Mouse (Mus musculus) ovary, postnatal 10 days (tissue): ENCODE measurements around the gene Gmppa.

Experiments used
- DNase-seq: peaks from one replicate; pipeline ENCODE4 v3.0.0; 2022; ENCODE audit warnings: low spot score

The Gmppa gene

DNA sequence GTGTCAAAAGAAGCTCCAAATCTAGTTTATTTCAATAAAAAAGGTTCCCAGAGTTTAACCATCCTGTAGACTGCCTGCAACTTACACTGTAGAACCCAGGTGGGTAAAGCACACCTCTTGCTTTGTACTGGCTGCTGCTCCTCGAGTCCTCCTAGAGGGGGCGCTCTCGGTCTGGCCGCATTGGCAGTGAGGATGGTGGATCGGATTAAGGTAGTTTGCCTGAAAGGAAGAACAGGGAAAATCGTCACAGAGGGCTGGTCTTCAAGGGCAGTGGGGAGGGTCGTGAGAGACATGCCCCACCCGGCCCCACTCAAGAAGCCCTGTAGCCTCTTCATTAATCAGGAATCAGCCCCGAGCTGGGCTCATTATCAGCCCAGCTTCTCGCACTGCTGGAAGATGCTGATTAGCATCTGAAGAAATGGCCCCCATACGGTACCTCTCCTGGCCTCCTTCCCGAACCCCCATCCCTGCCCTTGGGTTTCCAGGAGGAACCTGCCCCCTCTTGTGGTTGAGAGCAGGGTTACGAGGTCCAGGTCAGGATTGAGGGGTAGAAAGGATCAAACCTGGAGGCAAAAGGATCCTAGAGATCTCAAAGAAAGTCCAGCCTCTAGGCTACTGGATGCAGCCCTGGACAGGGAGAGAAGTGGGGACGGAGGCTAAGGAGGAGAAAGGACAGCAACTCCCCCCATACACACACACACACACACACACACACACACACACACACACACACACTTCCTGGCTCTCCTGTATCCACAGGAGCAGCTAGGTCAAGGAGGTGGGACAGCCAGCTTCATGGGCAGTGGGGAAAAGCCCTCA is 21.2 kb downstream of the Gmppa start:
- DNase-seq = no peak

DNA sequence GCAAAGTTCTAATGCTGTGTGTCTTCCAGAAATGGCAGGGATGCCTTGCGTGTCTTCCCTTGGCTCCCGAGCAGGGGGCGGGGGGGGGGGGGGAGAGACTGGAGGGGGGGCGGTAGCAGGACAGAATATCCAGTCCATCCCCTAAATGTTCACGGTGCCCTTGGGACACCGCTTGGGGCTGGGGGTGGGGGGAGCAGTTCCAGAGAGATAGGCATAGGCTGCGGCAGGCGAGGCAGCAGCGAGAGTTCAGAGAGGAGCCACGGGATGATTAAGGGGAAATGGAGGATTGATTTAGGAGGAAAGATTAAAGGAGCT is 21.9 kb downstream of the Gmppa start:
- no peak for DNase-seq

DNA sequence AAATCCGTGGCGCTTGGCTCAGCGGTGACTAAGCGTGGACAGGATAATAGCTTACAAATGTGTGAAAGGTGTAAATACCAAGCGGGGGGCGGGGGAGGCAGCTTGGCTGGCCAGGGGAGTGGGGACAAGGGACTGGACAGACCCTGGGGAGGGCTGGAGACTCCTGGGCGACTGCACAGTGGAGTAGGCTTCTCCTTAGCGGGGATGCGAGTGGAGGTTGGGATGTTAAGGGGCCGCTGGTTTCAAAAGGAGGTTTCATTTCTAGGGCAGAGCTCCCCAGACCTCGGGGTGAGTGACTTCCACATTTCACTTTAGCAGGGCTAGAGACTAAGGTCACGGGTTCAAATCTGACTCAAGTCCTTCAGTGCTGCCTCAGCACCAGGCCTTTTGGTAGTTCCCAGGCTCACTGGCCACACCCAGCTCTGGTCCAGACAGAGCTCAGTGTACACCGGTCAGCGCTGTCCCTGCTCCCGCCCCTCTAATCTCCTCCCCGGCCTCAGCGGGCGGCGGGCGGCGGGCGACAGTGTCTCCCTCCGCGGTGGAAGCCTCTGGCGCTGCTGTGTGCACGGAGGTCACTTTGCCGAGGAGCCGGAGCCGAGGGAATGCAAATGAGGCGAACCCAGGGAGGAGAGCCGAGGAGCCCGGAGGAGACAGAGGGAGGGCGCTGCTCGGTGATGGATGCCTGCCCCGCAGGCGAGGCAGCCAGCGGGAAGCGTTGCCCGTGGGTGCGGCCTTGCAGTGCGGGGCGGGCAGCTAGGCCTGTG is 22.5 kb downstream of the Gmppa start:
- no peak for DNase-seq

DNA sequence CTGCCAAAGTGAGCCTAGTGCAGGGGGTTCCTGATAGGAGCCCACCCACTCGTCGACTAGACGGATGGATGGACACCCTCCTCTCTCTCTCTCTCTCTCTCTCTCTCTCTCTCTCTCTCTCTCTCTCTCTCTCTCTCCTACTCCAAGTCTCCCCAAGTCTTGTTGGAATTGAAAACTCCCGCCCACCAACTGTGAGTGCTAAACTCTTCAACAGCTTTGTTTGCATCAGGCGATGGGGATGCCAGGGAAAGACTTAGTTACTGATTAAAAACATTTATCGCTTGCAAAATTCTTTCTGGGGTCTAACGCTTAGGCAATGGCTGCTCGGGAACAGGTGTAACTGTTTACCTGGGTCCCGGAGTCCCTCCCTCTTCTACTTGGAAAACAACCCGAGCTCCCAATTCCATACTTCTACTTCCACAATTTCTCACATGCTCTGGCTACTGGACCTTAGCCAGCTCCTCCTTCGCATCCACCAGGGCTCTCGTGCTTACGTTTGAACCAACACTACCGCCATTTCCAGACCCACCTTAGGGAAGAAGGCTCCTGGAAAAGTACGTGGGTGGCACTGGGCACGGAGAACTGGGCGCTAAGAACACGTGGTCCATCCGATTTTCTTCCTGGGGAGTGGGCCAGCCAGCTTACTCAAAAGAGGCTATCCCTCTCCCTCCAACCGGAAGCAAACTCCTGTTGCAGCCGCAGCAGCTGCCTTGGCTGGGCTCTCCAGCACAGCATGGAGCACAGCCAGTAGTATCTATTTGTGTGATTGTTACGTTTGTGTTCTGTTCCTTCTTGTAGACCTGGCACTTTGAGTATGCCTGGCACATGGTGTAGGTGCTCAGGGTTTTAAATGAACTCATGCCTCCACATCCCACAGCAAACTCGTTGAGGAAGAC is 23.3 kb downstream of the Gmppa start:
- DNase-seq = no peak

DNA sequence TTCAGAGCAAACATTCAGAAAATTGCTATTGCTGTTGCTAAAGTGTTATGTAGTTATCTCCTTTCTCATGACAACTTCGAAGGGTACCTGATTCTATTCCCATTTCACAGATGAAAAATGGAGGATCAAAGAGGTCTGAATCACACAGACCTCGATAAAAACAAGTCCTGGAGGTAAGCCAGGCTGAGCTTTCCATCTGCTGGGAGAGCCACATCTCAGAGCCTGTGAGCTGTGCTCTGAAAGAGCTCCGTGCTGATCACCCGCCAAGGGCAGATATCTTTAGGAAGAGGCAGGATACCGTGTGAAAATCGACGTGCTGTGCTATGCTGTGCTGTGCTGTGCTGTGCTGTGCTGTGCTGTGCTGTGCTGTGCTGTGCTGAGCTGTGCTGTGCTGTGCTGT is 24.6 kb downstream of the Gmppa start:
- DNase-seq = no peak

DNA sequence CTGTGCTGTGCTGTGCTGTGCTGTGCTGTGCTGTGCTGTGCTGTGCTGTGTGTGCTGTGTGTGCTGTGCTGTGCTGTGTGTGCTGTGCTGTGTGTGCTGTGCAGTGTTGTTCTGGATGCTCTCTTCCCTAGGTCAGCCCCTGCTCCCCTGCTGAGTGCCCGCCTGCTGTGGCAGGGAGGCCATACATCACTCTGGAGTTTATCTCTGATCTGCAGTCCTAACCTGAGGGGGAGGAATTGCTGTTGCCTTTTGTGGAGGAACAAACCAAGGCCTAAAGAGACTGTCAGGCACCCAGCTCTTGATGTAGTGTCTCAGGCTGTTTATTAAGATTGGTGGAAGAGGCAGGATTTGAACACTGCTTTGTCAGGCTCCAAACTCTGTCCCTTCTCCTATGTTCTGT is 26.9 kb downstream of the Gmppa start:
- no peak for DNase-seq

DNA sequence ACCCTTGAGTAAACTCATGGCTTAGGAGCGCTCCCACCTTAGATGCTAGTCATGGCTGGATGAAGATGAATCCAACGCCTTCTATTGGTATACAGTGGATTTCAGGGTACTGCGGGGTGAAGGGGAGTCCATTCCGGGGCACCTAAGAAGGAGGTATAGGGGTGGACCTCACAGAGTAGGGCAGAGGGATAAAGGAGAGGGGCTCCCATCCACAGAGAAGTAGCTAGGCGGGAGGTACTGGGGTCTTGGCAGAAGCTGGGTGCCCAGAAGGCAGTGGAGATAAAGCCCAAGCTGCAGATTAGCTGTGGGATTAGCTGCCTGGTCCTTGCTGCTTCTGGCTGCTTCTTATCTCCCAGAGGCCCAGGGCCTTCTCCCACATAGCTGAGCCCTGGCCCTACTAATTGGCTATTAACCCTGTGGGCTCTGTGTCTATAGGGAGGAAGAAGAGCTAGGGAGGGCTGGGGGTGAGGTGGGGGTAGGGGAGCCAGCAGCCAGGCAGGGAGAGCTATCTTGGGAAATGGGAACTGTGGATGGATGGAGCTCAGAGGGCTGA is 28.0 kb downstream of the Gmppa start:
- DNase-seq = no peak

DNA sequence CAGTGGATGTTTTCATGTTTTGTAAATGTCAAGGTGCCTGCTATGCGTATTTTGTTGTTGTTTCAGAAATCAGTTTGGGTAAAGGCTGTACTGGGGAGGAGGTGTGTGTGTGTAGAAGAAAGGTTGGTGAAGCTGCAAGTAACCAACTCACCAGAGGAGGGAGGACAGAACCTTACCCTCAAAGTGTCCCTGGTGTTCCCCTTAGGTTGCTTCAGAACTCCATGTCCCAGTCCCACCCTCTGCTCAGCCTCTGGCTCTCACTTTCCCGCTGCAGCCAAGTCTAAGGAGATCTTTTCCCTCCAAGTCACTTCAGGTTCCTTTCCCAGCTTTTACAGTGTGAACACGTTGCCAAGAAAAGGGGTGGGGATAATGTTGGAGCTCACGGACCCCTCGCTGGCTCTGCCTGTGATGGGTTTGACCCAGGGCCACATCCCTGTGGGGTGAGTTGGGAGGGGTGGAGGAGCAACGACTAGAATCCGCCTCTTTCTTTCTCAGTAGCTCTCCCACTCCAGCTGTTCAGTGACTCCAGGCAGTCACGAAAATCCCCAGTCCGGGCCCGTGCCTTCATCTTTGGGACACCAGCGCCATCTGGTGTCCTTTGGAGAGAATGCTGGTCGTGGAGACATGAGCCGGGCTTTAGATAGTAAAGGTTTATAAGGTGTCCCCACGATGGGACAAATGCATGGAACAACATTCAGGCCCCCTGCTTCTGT is 31.6 kb downstream of the Gmppa start:
- peak; percentile 69 for DNase-seq

DNA sequence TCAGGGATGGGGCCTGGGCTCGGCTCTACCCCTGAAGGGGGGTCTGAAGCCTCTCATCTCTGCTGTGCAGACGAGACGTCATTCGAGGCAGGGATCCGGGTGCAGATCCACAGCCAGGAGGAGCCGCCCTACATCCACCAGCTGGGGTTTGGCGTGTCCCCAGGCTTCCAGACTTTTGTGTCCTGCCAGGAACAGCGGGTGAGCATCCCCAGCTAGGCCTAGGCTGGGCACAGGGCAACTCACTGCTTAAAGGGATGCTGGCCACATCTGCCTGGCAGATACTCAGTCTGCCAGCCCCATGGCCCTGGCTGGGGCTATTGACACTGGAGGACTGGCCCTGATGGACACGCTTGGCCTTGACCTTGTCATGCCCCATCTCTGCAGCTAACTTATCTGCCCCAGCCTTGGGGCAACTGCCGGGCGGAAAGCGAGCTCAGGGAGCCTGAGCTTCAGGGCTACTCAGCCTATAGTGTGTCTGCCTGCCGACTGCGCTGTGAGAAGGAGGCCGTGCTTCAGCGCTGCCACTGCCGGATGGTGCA is 33.6 kb downstream of the Gmppa start:
- DNase-seq = no peak

DNA sequence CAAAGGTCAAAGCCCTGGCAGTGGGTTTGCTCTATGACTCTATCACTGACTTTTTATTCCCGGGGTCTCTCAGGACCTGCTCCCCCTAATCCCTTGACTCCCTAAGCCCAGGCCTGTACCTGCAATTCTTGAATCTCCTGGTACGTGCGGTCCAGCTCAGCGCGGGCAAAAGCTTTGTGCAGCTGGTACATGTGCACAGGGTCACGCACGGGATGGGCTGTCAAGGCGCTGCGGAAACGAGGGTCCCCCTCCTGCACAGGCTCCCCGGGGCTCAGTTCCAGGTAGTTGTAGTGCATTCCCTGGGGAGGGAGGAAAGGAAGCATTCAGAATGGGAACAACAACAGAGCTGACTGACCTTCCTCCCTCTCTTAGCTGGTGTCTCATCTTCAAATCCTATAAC is 40.7 kb downstream of the Gmppa start:
- no peak for DNase-seq

DNA sequence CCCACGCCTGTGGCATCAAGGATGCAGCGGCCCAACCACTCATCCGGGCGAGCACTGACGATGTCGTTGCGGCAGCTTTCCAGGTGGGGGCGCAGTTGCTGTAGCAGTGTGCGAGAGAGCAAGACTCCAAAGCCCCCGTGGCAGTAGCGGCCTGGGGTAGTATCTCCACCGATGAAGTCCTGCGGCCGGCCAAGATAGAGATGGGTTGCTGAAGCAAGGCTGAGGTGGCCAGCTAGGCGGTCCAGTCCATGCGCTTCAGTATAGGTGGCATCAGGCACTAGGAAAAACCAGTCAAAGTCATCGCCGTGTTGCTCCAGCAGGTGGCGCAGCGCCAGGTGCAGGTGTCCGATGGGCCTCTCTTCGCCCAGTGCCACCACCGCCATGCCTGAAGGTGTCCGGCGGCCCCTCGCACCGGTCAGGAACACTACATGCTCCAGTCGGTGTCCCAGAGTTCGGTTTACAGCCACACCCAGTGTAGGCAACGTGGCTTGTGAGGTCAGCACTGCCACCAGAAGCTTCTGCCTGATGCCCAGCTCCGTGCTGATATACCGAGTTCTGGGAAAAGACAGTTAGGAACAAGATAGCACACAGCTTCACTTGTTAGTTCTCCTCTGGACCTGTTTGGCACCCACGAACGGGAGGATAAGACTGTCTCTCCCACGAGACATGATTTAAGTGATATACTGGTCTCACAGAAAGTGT is 41.7 kb downstream of the Gmppa start:
- peak; percentile 74 for DNase-seq

DNA sequence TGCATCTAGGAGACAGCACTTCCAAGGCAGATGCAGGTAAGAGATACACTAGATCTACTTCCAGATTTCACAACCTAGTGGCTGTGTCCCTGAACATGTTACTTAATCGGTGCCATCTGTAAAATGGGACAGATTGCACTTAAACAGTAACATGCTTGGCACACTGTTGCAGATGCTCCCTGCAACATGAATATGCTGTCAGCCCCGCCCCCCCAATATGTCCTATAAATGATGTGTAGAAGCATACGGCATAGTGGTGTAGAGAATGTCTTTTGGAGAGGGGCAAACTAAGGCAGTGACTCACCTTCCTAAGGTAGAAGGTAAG is 42.2 kb downstream of the Gmppa start:
- no peak for DNase-seq

DNA sequence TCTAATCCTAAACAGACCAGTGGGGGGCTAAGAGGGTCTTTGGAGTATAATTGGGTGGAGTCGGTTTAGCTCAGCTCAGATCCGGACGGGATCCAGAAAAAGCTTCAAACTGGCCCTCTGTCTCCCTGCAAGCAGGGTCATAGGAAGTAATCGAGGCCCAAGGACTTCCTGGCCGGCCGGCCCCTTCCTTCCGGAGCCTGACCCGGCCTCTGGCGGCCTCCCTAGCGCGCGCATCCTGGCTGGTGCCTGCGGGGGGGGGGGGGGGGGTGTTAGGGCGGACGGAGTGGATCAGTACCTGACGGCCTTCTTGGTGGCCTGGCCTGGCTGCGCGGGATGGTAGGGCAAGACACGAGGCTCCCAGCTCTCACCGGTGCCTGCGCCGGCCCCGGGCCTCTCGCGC is 42.8 kb downstream of the Gmppa start:
- DNase-seq = no peak

DNA sequence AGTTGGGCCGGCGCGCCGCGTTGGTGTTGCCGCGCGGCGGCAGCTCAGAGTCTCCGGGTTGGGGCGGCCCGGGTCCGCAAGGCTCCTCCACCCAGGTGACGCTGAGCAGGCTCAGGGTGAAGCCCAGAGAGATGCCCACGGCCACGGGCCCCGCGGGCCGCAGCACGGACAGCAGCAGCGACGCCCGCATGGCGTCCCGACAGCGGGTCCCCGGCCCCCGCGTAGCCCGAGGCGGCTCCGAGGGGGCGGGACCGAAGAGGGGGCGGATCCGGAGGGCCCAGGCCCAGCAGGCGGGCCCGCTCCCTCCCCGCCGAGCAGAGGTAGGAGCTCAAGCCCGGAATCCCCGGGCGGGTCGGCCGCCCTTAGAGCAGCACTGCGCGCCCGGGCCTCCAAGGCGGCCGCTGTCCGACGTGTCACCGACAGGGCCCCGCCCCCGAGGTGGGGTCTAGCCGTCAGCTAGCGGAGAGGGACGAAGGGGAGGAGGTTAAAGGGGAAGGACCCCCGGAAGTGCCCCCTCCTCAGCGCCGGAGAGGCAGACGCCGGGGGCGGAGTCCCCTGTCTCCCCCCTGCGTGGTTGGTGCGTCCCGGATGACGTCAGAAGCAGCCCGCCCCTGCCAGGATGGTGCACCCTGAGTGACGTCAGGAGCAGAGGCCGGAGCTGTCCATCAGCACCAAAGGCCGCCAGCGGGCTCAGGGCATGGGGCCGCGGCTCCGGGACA is 43.3 kb downstream of the Gmppa start, which contains the start of the genes Chpf and Tmem198:
Gene Chpf, minus strand, starts transcription at position 392 of the 719 bp plus-strand sequence.
Gene Tmem198, plus strand, starts transcription at position 617 of the 719 bp plus-strand sequence.
- DNase-seq = peak; percentile 94

DNA sequence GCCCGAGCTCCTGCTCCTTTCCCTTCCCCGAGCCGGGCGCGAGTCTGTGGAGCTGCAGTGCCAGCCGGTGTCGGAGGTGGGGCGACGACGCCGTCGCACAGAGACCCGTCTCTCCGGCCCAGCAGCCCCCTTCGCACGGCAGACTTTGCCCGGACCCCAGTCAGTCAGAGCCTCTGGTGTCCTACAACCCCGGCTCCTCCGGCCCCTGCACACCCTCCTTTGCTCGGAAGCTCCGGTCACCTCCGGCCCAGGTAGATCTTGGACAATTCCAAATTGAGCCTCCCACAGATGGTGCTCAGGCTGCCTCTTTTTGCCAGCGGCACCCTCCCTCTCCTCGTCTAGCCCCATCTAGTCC is 43.9 kb downstream of the Gmppa start:
- DNase-seq = no peak

DNA sequence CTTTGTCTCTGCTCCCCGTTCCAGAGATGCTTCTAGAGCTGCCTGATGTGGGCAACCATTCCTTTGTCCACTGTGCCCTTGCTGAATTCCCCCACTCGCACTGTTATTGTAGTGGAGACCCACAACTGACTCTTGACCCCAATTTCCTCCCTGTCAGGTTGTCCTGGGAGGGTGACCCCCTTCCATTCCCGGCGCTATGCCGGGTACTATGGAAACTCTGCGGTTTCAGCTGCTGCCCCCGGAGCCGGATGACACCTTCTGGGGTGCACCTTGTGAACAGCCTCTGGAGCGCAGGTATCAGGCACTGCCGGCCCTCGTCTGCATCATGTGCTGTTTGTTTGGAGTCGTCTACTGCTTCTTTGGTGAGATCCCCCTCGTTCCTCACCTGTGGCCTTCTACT is 44.3 kb downstream of the Gmppa start:
- DNase-seq = no peak

DNA sequence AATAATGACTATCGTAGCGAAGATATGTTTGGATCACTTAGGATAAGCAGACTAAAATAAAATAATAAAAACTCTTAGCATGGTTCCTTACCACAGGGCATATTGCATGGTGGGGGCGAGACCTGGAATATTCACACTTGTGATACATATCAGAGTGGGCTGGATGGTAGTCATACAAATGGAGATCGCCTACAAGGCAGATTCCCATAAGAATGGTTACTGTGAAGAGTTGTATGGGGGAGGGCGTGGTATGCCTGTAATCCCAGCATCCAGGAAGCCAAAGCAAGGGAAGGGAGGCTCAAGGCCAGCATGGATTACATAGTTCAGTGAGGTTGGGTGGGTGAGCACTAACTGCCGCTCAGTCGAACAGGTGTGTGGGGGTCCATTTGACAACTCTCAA is 45.0 kb downstream of the Gmppa start:
- no peak for DNase-seq

DNA sequence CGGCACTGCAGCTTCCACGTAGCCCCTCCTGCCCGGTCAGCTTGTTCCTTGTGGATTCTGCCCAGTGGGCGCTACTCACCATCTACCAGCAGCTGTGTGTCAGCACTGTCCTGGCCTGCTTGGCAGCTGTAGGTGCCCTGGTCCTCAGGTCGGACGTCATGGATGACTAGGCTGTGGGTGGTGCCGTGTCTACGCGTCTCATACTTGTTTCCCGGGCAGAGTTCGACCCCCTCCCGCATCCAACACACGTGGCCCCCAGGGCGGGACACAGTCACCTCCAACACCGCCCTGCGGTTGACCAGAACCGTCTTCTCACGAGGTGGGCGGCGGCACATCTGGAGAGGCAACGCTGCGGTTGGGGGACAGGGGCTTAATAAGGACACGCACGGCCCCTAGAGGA is 50.8 kb downstream of the Gmppa start:
- DNase-seq = no peak

DNA sequence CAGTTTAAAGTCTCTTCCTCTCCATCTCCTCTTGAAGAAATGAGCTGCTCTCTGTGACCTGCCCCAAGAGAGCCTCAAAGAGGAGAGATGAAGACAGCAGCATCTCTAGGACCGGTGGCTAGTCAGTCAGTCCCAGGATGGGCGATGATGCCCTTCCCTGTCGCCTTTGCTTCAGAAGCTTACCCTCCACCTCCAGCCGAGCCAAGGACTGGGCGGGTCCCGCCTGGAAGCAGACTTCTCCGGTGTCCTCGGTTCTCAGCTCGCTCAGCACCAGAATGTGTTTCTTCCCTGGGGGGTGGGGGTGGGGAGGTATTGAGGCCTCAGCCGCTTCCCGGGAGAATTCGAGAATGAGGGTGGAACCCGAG is 51.3 kb downstream of the Gmppa start:
- no peak for DNase-seq

DNA sequence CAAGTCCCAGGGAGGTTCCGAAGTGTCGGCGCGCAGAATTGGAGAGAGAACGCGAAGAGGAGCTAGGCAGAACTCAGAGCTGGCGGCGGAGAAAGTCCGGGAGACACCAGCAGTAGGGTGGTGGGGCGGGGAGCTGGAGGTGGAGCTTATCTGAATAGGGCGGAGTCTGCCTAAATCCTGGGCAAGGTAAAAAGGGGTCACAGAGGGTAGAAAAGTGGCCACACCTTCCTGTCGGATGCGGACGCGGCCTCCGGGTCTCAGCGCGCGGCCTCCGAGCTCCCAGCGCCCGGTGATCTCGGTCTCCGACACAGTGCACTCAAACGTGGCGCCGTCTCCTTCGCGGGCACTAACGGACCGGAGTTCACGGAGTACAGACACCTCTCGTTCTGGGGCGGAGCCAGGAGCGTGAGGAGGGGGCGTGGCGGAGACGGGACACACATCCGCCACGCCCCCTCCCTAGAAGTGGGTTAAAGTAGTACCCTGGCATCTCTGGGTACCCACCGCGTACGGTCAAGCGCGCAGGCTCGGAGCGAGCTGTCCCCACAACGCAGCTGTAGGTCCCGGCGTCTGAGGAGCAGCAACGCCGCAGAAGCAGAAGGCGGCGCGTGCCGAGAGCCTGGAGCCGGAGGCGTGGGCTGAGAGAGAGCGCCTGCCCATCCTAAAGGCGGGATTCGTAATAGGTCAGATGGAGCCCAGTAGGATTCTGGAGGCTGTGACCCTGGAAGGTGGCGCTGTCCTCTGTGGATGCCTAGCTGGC is 51.9 kb downstream of the Gmppa start:
- no peak for DNase-seq
